Mouse (Mus musculus) granulocyte monocyte progenitor cell, adult 5-6 weeks (primary cell): ENCODE results near the gene 2900026A02Rik. TPM values are rescaled to one million over a fixed set of nuclear protein-coding genes. Genes with fewer than 3 reads are reported as not detected.

Source experiments
- ATAC-seq: replicated peaks from 2 replicates; pipeline ENCODE4 v1.8.0; 2016; ENCODE audit warnings: mild to moderate bottlenecking, moderate TSS enrichment, inconsistent platforms; ENCODE audit not compliant: poor library complexity, severe bottlenecking
- total RNA-seq, 2 experiments: library from RNA; stranded (forward) in 1 of 2; stranded (reverse) in 1 of 2; fragments of 200-712, 200-1000 nt in 1 of 2; fragments of >200 nt in 1 of 2; fragmentation: Nextera tagmentation in 1 of 2; gene quantifications; 2 replicates each; pipeline ENCODE4 v1.2.3; 2014 to 2017

2900026A02Rik gene
- total RNA-seq, 2 experiments from 2014 or later, result 0.88 to 4.1 TPM

DNA sequence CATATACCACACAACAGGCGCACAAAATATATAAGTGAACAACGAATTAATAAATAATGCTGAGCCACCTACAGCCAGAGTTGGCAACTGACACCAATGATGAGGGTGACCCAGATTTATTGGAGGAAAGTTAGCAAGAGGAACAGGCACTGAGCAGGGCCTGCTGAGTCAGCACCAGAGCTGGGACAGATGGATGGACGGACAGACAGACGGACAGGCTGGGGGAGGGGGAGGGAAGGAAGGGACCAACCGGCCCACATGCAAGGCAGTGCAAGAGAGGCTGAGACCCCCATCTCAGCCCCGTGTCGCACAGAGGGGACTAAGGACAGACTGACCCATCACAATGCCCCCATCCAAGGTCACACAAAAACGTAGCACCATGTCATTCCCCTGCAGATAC, 7.0 kb downstream of the 2900026A02Rik start:
- ATAC-seq, result no peak

DNA sequence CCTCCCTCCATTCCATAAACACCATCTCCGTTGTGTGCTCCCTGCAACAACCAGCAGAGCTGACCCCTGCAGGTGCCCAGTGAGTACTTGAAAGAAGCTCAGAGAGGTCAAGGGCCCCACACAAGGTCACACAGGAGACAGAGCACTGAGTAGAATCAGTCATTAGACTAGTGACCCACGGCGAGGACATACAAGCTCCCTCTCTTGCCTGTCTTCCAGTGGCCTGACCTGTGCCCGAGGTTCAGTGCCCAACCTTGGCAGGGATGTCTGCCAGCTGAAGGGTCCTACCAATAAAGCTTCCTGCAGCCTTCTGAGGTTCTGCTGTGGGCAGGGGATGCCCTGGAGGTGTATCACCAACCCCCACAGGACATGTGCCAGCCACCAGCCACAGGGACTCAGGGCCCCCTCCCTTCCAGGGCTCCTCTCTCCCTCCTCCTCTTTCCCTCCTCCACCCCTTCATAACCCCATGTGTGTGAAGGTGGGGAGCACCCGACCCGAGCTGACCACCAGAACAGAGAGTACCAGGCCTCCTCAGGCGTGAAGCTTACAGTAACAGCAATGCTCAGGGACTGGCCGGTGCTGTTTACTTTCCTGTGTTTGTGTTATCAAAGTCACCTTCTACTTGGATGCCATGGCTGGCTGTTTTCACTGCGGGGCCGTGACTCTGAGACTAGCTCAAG, 8.7 kb downstream of the 2900026A02Rik start:
- no peak for ATAC-seq

DNA sequence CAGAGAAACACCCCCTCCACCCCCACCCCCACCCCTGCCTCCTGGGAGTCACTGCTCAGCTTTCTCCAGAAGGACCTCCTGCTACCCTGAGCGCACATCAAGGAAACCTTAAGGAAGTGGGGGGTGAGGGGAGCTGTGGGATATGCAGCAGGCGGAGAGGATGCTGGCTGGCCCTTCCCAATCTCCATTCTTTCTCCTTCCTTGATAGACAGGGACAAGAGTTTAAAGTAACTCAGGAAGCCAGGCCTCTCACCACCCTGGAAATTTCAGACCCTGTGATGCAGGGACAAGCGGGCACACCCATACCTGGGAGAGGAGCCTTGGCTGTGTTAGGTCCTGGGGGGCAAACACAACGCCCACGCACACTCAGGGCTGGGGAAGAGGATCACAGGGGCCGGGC, 10.7 kb downstream of the 2900026A02Rik start:
- no peak for ATAC-seq

DNA sequence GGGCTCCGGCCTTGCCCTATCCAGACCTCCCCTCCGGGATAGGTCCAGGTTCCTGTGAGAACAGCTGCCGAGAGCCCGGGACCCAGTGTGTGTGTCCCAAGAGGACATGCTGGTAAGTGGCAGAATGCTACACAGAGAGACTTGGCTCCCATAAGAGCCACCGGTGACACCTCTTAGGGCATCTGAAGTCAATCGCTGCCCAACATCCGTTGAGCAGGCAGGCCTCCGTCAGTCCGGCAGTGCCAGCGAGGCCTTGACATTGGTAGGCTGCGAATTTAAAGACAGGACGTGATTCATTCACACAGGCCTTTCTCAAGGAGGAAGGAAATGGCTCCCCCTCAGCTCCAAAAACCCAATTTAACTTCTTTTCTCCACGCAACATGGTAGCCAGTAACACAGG, 11.1 kb downstream of the 2900026A02Rik start:
- no peak for ATAC-seq

DNA sequence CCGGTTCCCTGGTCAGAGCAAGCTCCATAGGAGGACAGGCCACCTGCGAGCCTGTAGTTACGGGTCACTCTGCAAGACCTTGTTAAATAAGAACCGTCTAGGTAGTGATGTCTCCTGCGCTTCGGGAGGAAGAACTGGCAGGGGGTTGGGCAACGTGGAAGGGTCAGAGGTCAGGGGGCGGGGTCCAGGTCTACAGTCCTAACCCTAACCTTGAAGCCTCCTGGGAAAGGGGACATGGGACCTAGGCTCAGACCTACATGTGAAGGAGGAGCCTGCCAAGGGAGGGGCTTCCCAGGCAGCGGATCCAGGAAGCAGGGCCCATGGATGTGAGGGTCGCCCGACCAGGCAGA, 11.7 kb downstream of the 2900026A02Rik start:
- no peak for ATAC-seq

DNA sequence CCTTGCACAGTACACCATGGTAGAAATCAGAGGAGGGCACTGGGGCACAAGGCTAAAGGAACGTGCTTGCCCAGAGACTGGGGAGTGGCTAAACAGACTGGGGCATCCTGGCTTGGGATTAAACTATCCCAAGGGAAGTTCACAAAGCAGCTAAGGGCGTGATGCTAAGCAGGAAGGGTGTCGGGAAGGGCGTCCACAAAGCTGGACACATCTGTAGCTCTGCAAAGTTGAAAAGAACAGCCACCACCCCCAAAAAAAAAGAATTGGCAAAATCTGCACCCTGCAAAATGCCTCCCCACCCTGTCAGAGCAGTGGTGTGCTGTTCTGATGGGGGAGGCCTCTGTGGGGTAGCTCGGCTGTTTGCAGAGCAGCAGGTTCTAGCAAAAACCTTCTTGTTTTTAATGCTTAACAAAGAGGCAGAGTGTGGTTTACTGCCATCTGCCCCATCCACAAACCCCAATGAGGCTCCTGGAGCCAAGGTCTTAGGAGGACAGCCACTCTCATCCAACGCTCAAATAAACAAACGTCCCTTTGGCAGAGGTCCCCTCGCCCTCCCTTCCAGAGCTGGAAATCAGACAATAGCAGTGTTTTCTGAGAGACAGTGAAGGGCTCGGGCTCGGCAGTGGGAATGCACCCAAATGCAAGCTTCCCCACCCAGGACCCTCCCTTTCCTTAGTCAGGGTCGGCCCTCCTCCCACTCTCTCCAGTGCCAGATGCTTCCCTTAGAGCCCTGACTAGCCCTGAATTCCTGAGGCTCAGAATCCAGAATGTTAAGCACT, 12.2 kb downstream of the 2900026A02Rik start:
- no peak for ATAC-seq

DNA sequence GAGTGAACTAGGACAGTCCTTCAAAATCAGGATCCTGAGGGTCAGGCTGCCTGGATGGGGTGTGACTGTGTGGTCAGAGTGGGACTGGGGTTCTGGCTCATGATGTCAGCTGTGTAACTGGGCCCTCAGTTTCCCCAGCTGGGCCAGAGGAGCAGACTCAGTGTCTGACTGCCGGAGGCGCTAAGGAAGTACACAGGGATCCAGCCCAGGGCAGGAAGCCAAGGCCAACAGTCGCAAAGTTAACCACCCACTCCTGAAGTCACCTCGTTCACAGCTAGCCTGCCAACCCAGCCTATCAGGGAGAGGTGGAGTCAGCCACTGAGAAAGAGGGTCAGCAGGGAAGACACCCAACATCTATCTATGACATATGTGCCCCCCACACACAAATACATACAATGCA, 13.0 kb downstream of the 2900026A02Rik start:
- no peak for ATAC-seq

DNA sequence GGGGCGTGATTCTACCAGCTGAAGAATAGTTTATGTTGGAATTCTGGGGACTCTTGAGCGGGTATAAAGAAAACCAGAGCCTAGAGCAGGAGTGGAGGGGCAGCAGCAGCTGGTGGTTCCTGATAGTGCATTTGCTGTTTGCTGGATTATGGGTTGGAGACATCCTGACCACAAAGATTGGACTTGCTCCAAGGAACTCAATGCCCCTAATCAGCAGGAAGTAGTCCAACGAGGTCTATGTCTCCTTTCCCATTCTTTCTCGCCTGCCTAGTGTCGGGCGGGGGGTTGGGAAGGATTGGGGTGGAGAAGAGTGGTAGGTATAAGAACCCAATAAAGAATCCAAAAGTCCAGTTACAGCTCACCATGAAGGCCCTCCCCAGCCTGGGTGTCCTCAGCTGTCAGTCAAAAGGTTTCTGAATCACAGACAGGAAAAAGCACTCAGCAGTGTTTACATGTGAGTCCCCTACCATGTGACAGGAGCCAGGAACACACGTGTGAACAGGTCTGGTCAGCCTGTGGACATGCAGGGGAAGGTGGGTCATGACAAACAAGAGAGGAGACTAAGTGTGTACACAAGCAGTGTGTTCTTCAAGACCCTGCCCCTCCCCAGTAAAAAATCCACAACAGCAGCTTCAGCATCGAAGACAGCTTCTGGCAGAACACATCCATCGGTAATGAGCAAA, 14.2 kb downstream of the 2900026A02Rik start:
- no peak for ATAC-seq

DNA sequence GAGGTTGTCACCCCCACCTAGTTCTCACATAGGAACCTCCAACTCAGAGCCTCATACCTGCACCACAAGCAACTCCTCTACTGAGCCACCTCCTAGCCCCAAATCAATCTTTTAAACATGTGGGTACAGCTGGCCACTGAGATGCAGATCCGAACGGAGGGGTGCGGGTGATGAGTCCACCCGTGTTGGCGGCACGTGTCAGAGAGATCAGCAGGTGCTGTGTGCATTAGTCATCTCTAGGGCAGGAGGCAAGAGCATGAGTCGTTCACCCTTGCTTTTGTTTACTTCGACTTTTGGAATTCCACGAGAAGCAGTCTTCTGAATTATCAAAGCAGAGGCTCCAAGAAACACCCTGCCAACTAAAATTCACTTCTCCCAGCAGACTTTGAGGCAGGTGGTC, 16.8 kb downstream of the 2900026A02Rik start:
- ATAC-seq, result no peak

DNA sequence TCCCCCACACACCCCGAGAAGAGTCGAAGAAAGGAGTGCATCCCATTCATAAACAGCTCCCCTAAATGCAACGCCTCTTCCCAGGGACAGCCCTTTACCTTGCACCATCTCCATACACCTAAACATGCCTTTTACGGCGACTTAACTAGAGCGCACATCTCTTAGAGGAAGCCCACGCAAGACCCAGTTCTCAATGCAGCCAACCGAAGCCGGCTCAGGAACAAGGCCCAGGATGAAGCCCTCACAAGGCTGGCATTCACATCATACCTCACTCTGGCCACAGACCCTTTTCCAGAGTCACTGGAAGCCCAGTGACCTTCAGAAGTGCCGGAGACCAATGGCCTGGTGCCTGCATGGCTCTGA, 21.3 kb downstream of the 2900026A02Rik start:
- ATAC-seq, result no peak

DNA sequence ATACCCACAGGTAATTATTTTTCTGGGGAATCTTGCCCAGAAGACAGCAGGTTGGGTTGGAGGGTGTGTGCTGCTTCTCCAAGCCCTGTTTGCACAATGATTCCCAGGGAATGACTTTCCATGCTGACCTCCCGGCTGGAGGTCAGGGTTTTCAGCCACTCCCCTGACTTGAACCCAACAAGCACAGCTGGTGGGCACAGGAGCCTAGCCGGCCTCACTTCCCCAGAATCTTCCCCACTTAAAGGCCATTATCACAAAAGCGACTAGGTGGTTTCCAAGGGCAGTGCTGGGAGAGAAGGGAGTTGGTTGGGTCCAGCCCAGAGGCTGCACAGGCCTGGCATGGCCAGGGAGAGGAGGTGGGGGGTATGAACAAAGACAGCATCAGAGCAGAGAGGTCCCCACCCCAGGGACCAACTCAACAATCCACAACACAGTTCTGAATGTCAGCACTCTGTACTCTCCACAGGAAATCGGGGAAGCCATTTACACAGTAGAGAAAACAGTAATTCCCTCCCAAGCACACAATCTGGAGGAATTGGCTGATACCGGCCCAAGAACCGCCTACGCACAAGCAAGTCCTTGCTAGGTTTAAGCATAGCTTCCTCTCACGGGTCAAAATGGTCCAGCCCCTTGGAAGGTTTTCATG, 21.8 kb downstream of the 2900026A02Rik start:
- no peak for ATAC-seq

DNA sequence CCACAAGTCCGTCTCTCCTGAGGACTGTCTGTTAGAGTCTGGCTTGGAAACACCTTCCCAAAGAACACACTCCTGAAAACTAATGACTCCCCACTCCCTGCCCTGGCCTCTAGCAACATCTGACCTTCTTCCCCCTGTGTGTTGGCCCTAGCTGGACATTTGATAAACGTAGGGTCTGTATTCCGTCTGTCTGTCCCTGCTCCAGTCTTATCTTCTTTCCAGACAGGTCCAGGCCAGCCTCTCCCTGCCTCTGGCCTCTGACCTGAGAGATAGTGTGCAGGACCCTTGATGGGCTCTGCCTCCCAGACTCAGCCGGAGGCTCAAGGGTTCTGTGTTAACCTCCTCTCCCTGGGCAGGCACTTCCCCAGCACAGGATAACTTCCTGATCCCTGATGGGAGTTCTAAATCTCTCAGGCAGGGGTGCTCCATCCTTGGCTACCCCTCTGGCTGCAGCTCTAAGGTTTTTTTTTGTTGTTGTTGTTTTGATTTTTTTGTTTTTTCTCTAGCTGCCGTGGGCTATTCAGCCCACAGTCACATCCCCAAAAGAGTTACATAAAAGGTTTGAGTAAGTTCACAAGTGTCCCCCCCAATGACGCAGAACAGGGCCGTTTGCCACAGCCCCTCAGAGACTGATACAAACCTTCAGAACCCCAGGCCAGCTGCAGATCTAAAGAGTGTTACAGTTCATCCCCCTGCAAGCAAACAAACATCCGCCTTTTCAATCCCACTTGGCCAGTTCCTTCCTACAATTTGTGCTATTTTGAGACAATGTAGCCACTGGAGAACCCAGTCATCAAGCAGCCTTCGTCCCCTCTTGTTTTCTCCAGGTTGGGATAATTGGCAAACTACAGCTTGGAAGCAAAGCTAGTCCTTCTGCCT, 23.9 kb downstream of the 2900026A02Rik start:
- ATAC-seq, result no peak

DNA sequence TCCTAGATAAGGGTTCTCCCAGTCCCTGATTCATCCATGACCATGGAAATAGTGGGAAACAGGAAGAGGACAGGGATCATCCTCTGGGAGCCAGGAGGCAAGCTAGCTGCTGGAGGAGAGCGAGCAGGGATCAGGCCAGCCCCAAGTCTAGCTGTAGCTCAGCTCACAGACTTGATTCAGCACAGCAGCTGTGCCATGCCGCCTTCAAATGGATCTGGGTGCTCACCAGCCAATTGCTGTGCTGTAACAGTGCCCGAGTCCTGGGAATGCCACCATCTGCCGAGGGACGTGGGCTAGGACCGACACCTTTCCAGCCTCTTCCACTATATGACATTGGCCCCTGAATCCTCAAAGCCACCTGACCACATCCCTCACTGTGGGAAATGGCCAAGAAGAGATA, 25.1 kb downstream of the 2900026A02Rik start:
- ATAC-seq, result no peak

DNA sequence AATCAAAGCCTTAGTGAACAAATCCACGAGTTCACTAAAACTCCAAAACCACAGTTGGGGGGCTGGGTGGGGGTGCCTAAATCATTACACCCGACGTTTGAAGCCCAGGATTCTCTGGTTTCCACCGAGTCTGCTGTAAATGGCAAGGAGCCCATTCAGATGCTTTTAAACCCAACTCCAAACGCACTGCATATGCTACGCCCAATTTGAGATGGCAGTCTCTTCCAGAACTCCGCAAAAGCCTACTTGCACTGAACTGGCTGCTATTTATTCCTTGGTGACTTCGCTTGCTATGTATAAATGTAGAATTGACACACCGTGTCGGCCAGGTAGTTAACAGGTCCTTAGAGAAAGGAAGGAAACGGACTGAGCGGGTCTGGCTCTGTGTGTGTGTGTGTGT, 25.6 kb downstream of the 2900026A02Rik start:
- ATAC-seq, result no peak

DNA sequence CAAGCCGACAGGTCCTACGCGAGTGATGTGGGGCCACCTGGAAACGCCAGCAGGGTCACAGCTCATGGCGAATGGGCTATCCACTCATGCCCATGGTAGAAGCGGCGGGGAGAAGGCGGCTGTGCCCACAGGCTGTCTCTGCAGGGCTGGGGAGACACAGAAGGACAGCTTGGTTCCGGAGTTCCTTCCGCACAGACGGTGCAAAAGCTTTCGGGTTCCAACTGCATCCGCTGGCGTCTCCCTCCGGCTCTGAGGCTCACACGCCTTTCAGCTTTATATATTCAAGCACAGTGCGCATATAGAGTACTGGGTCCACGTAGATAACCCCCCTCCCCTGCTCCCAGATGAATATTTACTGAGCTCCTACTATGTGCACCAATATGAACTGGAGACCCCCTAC, 27.3 kb downstream of the 2900026A02Rik start:
- no peak for ATAC-seq

DNA sequence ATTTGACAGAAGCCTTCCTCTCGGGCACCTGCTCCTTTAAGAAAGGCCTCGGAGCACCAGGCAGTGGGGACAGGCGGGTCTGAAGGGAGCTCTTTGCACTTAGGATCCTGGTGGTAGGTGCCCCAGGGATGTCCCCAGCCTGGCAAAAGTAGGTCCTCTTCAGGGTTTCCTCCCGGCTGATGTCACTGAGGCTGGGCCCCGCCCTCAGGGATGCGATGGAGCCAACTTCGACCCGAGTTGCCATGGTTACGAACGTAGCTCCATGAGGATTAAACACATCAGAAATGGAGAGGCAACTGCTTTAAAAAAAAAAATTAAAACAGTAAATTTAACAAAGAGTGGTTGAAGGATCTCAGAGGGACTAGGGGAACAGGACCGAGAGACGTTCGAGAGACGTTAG, 29.1 kb downstream of the 2900026A02Rik start:
- ATAC-seq, result no peak

DNA sequence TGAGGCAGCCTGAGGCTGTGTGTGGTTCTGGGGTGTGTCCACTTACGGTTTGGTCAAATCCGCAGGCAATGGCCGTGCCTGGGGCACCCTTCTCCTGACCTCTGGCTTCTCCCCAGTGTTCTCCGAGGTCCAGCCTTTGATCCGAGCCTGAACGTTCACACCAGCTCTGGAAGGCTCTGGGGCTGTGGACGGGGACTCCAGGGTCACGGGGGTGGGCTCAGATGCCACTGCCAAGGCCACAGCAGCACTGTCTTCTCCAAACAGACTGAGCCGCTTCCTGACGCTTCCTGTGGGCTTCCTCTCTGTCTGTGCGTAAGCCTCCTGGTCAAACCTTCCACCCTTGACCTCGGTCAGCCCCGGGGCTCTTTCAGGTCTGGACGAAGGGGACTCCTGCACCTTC, 30.5 kb downstream of the 2900026A02Rik start:
- ATAC-seq, result no peak

DNA sequence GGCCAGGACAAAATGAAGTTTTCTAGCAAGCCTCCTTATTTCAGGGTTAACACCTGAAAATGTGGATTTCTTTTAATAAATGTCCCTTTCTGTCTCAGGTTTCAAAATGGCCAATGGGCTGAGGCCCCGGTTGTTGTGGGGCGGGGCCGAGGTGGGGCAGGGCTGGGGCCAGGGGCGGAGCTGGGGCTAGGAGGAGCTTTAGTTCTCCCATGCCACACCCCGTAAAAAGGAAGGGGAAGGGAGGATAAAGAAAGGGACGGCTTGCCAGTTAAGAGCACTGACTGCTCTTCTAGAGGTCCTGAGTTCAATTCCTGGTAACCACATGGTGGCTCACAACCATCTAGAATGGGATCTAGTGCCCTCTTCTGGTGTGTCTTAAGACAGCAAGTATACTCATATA, 39.6 kb downstream of the 2900026A02Rik start:
- ATAC-seq, result peak; percentile 74

DNA sequence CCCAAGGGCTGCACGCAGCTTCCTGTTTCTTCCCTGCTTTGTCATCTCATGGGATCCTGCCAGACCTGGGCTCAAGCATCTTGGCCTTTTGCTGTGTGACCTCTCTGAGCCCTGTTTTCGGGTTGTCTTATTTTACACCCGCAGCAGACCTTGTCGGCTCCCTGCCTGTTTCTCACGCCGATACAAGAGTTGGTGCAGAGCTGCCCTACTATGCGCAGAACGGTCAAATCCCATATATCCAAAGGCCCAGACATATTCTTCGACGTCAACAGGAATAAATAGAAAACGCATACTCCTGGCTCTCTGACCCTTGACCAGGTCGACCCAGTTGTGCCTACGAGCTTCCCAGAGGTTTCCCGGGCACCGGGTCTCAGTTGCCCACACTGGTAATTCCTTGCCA, 40.3 kb downstream of the 2900026A02Rik start:
- ATAC-seq, result no peak
